Mouse (Mus musculus) retina, adult 2 months (tissue): ENCODE measurements at regions not wholly inside any gene's neighbourhood (a gene's known extent, or its start where the extent isn't known, plus 50 kb on each side); places are given as distances from the start of the nearest gene placed in this dataset.
A peak's percentile ranks its signal among the peaks of the same experiment; 100 is the strongest.

ENCODE experiments used
- DNase-seq: peaks from one replicate; pipeline ENCODE4 v3.0.0-alpha.2; 2012; ENCODE audit warnings: low read depth, low spot score

GRCm38 (mm10) chr13:80798863-80799817 is 84.0 kb upstream of the Arrdc3 start:
- DNase-seq, result no peak

- peak; percentile 13 for DNase-seq
Observed at GRCm38 (mm10) chr13:80806172-80806571, 77.0 kb upstream of the Arrdc3 start.

GRCm38 (mm10) chr13:80827037-80827471 is 56.1 kb upstream of the Arrdc3 start:
- no peak for DNase-seq
